Mouse (Mus musculus) R1 (cell line): Measurements from ENCODE around the gene Jak2.

Experiments
- DNase-seq: peaks from one replicate; pipeline ENCODE4 v3.0.0-alpha.2; 2018; ENCODE audit warnings: low read depth, low spot score

Jak2 gene

DNA sequence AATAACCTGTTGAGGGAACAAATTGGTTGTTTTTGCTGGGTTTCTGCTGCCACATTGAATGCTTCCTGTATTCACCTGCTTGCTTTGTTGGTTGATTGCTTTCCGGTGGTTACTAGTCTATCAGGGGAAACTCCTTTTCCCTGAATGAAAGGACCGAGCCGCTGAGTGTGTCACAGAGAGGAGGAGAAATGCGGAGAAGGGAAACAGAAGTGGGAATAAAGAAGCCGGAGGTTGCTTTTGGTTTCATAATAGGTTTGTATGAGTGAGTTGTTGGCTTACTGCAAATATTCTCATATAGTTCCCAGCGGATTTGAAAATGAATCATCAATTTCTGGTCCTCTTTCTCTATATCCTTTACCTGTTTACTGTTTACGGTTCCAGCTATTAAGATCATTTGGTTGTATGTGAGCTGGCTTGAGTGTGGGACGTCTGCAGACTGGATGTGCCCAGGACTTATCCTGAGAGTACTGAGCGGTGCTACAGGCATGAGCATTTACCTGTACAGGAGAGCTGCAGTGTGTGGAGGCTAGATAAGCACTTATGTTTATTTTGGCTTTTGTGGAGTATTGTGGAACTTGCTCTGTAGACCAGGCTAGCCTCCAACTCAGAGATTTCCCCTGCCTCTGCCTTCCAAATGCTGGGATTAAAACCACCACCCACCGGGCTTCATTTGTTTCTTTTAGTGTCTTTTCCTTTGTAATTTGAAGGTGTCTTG lies 1.4 kb downstream of the Jak2 start:
- no peak for DNase-seq

DNA sequence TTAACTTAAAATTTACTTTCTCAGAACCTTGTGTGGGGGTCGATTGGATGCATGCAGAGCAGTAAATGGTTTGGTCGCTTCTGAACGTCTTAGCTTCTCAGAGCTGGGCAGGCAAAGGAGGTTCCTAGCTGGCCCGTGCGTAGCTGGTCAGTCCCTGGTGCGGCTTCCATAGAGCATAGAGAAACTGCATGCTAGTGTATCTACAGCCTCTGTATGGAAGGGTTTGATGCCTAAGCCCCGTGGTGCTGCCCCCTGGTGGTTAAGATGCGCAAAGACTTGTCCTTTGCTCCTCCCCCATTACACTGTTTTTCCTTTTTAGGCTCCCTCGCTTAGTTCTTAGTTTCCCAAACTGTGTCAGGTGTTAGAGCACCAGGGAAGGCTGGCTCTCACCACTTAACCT lies 2.1 kb downstream of the Jak2 start:
- DNase-seq, result peak; percentile 86

GRCm38 (mm10) chr19:29254671-29255070 lies 3.0 kb downstream of the Jak2 start:
- DNase-seq, result no peak

- no peak for DNase-seq
Observed at GRCm38 (mm10) chr19:29255327-29256027, 3.8 kb downstream of the Jak2 start.

DNA sequence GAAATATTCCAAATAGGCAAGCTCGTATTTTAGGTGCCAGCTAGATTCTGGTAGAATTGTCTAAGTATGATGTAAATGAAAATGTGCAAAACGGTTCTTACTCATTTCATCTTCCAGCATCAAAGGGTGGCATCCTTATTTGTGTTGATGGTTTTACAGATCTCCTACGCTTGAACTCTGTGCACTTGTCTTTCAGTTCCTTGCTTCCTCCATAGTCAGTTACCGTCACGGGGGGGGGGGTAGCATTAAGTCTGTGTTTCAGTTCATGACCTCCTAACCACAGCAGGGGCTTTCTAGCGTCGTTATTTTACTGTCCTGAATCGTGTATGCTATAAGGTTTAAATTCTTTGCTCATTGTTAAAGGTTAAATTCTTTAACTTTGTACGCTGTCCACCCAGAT lies 10.0 kb downstream of the Jak2 start:
- DNase-seq, result no peak

DNA sequence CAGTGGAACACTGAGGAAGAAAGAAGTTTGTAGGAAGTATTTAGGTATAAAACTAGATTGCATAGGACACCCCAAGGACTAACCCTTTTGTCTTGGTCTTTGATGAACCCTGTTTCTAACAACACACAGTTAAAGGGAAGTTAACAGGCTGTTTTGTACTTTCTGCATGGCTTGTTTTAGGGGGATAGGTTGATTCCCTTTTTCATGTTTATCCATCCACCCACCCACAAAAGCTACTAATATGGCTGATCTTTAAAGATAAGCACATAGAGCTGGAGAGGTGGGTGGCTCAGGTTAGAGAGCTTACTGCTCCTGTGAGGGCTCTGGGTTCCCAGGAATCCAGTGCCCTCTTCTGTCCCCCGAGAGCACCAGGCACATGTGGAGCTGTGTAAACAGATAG lies 11.9 kb downstream of the Jak2 start:
- DNase-seq, result no peak

DNA sequence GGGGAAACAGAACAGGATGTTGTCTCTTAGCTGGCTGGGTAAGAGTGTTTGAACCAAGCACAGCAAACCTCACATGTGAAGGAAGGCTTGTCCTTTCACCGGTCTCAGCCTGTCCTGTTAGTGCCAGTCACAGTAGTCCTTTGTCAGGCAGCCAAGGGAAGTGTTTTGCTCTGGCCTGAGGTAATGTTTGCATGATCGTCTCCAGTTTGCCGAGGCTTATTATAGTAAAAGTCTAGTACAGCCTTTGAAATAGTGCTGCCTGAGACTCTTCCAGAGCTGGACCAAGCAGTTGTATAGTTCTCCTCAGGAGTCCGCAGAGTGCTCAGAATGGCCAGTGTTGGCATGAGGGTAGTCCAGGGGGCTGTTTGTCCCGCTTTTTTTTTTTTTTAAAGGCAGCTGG lies 13.9 kb downstream of the Jak2 start:
- no peak for DNase-seq

- DNase-seq, result no peak
Observed at GRCm38 (mm10) chr19:29267075-29267868, 15.6 kb downstream of the Jak2 start.

DNA sequence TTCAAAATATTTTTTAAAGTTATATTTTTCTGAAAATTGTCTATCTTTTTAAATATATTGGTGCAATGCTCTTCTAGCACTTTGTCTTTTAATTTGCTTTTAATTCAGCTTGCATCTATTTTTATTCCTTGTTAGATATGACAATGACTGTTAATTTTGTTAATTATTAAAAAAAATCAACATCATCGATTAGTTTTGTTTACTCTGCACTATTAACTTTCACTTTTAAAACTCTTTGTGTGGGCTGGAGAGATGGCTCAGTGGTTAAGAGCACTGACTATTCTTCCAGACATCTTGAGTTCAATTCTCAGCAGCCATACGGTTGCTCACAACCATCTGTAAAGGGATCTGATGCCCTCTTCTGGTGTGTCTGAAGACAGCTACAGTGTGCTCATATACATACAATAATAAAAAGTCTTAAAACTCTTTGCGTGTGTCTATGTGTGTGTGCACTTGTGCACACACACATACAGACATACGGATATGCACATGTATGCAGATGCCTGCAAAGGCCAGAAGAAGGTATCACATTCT lies 17.2 kb downstream of the Jak2 start:
- DNase-seq, result no peak

GRCm38 (mm10) chr19:29270226-29270625 lies 18.6 kb downstream of the Jak2 start:
- DNase-seq, result no peak

DNA sequence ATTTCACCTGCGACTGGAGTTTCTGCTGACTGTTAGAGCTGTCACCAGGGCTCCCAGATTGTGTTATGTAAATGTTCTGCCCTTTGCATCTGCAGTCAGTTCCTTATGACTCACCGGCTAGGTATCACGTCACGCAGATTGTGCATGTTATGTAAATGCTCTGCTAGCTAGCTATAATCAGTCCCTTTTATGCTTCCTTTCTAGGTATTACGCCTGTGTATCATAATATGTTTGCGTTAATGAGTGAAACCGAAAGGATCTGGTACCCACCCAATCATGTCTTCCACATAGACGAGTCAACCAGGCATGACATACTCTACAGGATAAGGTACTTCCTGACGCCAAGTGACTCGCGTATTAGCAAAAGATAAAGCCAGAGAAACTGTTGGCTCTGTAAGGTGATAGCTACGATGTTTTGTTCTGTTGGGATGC lies 19.5 kb downstream of the Jak2 start:
- DNase-seq, result peak; percentile 67

GRCm38 (mm10) chr19:29272011-29272809 lies 20.6 kb downstream of the Jak2 start:
- DNase-seq, result peak; percentile 71

GRCm38 (mm10) chr19:29276414-29276813 lies 24.8 kb downstream of the Jak2 start:
- no peak for DNase-seq

DNA sequence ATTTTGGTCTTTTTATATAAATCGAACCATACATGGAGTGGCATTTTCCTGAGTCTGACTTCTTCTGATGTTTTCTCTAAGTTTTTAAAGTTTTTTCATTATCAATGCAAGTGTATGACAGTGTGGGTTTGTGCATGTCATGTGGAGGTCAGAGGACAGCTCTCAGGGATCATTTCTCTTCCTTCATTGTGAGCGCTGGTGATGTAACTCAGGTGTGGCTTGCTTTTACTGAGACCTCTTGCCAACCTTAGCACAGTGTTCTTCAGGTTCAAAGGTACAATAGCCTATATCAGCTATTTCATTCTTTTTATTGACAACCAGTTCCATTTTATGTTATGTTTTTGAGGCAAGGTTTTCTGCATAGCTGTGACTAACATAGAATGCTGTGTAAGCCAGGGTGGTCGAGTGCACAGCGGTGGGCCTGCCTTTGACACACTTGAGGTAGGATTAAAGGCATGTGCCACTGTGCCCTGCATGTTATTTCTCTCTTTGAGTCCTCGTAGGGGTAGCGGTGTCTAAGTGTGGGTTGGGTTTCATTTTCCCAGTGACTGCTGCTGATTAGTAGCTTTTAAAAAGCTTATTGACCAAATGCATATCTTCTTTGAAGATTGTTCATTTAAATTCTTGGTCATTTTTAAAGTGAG lies 27.4 kb downstream of the Jak2 start:
- DNase-seq, result no peak

DNA sequence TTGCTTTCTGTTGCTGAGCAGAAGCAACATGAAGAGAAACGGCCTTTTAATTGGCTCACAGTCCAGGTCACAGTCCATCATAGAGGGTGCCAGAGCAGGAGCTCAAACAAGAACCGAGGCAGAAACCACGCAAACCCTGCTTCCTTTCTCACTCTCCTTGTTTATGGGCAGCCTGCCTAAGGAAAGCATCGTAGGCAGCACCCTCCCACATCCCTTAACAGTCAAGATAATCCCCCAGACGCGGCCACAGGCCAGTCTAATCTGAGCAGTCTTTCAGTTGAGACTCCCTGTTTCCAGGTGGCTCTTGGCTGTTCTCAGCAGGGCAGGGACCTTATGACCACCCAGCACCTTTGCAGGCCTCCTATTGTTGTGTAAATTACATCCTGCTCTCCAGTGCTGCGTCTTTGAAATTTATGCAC lies 33.8 kb downstream of the Jak2 start:
- peak; percentile 88 for DNase-seq

GRCm38 (mm10) chr19:29287863-29288262 lies 36.2 kb downstream of the Jak2 start:
- DNase-seq, result peak; percentile 37

GRCm38 (mm10) chr19:29291532-29291931 lies 39.9 kb downstream of the Jak2 start:
- DNase-seq, result no peak

DNA sequence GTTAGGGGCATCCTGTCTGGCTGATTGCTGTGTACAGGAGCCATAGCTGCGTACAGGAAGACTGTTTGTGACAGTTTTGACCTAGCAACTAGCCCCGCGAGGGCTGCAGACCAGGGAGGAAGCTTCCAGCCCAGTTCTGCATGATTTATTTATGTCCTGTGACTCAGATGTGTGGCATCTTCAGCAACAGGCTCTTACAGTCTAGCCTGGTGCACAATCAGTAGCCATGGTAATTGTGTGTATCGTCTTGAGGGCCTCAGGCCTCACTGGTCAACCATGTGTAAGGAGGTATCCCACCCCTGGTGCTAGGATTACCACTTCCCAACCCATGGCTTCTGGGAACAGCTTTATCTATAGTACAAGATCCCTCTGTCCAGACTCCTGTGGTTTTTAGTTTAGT lies 40.9 kb downstream of the Jak2 start:
- DNase-seq, result peak; percentile 29

DNA sequence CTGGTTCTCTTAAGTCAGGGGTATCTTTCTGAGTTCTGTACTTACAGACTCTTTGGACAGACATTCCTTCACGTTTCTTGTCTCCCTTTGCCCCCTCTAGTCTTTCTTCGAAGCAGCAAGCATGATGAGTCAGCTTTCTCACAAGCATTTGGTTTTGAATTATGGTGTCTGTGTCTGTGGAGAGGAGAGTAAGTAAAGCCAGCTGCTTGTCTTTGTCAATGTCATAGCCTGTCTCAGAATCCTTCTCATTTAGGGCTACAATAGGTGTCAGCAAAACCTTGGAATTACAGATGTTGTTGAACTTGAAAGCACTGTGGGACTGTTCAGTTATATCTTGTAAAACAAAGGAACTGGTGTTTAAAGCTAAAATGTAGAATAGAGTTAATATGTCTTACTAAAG lies 43.1 kb downstream of the Jak2 start:
- no peak for DNase-seq

- no peak for DNase-seq
Observed at GRCm38 (mm10) chr19:29296166-29296565, 44.5 kb downstream of the Jak2 start.

DNA sequence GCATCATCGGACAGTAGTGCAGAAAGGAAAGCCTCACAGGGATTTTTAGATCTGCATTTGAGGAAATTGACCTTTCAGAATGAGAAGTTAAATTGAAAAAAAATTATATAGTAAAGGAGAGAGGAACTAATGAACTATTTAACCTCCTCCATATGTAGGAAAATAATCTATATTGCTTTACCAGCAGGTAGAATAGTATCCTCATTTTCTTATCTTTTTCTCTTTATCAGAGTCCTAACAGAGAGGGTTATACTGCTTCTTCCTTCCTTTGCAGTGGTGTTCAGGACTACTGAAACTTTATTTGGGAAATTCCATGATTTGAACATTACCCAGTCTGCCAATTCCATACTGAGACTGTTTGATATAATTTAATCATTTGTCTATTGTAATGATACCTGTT lies 45.7 kb downstream of the Jak2 start:
- no peak for DNase-seq
